Mouse (Mus musculus) kidney, adult 2 months (tissue): Measurements from ENCODE around the gene Acp4. TPM values are rescaled to one million over a fixed set of nuclear protein-coding genes. Genes with fewer than 3 reads are reported as not detected.
"Not testable (repeated sequence)": the region's sequence is repeated elsewhere in the genome, so short reads cannot be mapped to it uniquely, and the experiment has no call there.

Source experiments
- DNase-seq: peaks from one replicate; pipeline ENCODE4 v3.0.0; 2021
- H3K27ac ChIP-seq: fragments of 200-500 bp; 2 replicates; pipeline ENCODE4 v1.5.1; 2012; ENCODE audit warnings: low read depth, low read length, control low read depth, inconsistent platforms; ENCODE audit not compliant: insufficient read depth
- H3K27me3 ChIP-seq: fragments of 200-500 bp; replicated peaks from 2 replicates; pipeline ENCODE4 v1.6.1; 2012; ENCODE audit warnings: mild to moderate bottlenecking, moderate library complexity, low read length, inconsistent platforms; ENCODE audit not compliant: control insufficient read depth, insufficient read depth
- H3K36me3 ChIP-seq: fragments of 200-500 bp; 2 replicates; pipeline ENCODE4 v1.6.1; 2012; ENCODE audit warnings: mild to moderate bottlenecking, moderate library complexity, low read length, inconsistent platforms; ENCODE audit not compliant: control insufficient read depth, insufficient read depth
- H3K4me1 ChIP-seq: fragments of 200-500 bp; 2 replicates; pipeline ENCODE4 v1.6.1; 2011; ENCODE audit warnings: low read length; ENCODE audit not compliant: control insufficient read depth, insufficient read depth
- H3K4me3 ChIP-seq: fragments of 200-500 bp; 2 replicates; pipeline ENCODE4 v1.5.1; 2011; ENCODE audit warnings: mild to moderate bottlenecking, low read depth, low read length, control low read depth; ENCODE audit not compliant: insufficient read depth
- CTCF ChIP-seq: fragments of 200-500 bp; conservative IDR thresholded peaks from 2 replicates; pipeline ENCODE4 v1.5.1; 2011; ENCODE audit warnings: low read depth, mild to moderate bottlenecking, control low read depth, low read length, moderate library complexity, mixed read lengths; ENCODE audit not compliant: insufficient read depth, insufficient read length
- POLR2A ChIP-seq: fragments of 200-500 bp; IDR thresholded peaks from one replicate; pipeline ENCODE4 v1.6.1; 2011; ENCODE audit warnings: low read depth, low read length, control low read depth
- whole genome bisulfite sequencing: fragments of 180-500 bp; shearing (Covaris S2); methylation state at CpG from one replicate; pipeline ENCODE4 v1.1.7; 2018; 5-methylcytosine and 5-hydroxymethylcytosine counted together
- polyA plus RNA-seq: library from polyadenylated mRNA; depleted of rRNA; stranded (reverse); fragments of >200 nt; gene quantifications from 2 replicates; pipeline ENCODE4 v1.2.3, GENCODE M21; 2012

Acp4 gene
- polyA plus RNA-seq, 1 experiment, result not detected

- WGBS, result 59% methylated on average over 5 of the region's 5 CpGs
- DNase-seq, result no peak
- Histone ChIP-seq H3K27me3 (no peaks in the 10 kb centered on the region), H3K4me1 (no peaks in the 10 kb centered on the region), H3K36me3 (no peaks in the 10 kb centered on the region), H3K4me3 (no peak within 1 kb of the TSS), H3K27ac (no peak within 1 kb of the TSS)
- TF ChIP-seq CTCF, result no peak
- no peak for TF ChIP-seq POLR2A
Observed at GRCm38 (mm10) chr7:44261147-44261546, 4.0 kb upstream of the Acp4 start, which contains the start of gene Gm15517. Gene Gm15517 (plus strand): TSS chr7:44261447.

DNA sequence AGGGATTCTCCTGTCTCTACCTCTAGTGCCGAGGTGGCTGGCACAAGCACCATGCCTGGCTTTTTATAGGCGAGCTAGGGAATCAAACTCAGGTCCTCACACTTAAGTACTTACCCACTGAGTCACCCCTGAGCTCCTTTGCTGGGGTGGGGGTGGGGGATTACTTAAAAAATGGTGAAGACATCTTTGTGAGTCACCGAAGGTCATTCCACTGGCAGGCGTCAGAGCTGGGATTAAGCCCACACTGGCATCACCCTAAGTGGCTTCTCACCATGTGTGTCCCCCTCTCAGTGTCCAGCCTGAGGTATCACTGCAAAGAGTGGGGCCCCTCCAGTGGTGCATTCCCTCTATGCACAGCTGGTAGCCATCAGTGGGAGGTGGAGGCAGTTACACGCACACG is 3.2 kb upstream of the Acp4 start:
- TF ChIP-seq CTCF, result no peak

DNA sequence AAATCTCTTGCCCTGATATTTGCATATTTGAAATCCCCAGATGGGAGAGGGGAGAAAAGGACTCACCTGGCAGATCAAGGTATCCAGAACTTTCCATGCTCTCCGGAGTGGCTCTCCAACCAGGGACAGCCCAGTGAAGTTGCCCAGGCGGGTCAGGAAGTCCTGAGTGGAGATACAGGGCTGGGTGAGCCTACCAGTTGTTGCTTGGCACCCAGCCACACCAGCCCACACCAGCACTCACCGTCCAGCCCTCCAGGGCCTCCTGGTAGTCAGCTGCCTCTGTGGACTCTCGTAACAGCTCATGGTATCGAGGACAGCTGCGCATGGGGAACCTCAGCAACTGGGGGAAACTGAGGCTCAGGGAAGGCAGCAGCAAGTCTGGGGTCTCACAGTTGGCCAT is 2.2 kb downstream of the Acp4 start:
- WGBS, result 60% methylated on average over 6 of the region's 6 CpGs

More for the DNA sequence above, 3.2 kb upstream of the Acp4 start:
- Histone ChIP-seq H3K27ac (no peak overlapping the region), H3K4me3 (no peak overlapping the region), H3K4me1 (no peaks in the 10 kb centered on the region), H3K27me3 (no peaks in the 10 kb centered on the region), H3K36me3 (no peaks in the 10 kb centered on the region)
- no peak for DNase-seq
- 84% methylated on average over 6 of the region's 6 CpGs for WGBS

DNA sequence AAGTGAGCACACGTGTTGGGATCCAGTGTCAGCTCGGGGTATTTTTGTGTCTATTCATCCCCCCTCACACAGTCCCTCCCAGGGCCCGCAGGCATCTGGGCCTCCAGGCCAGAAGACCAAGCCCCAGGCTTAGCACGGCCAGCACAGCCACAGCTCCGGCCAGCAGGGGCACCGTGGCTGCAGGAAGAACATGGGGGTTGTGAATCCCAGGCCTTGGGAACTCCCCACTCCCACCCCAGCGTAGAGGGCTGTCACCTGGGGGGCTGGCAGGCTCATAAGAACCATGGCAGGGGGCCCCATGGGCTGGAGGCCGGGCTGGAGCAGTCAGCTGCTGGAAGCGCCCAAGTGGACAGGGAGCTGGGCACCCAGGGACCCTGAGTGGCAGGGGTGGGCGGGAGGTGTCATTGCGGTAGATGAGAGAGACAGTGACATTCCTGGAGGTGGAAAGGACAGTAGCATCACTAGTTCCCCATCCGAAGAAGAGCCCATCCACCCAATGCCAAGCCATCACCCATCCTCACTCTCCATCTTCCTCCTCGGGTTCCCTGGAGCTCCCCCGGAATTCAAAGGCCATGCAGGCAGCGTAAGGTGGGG is 4.1 kb downstream of the Acp4 start:
- H3K4me1 ChIP-seq, result no peaks in the 10 kb centered on the region
- no peak for DNase-seq
- 68% methylated on average over 15 of the region's 15 CpGs for WGBS
- no peak overlapping the region for H3K27ac ChIP-seq
- TF ChIP-seq CTCF, result no peak
- TF ChIP-seq POLR2A, result no peak
- no peak overlapping the region for H3K4me3 ChIP-seq
- H3K27me3 ChIP-seq, result no peaks in the 10 kb centered on the region
- no peaks in the 10 kb centered on the region for H3K36me3 ChIP-seq

More for the DNA sequence above, 2.2 kb downstream of the Acp4 start:
- DNase-seq, result no peak
- H3K27me3 ChIP-seq, result no peaks in the 10 kb centered on the region
- no peak overlapping the region for H3K27ac ChIP-seq
- H3K4me3 ChIP-seq, result no peak overlapping the region
- H3K36me3 ChIP-seq, result no peaks in the 10 kb centered on the region
- TF ChIP-seq CTCF (no peak), POLR2A (no peak)
- H3K4me1 ChIP-seq, result no peaks in the 10 kb centered on the region

DNA sequence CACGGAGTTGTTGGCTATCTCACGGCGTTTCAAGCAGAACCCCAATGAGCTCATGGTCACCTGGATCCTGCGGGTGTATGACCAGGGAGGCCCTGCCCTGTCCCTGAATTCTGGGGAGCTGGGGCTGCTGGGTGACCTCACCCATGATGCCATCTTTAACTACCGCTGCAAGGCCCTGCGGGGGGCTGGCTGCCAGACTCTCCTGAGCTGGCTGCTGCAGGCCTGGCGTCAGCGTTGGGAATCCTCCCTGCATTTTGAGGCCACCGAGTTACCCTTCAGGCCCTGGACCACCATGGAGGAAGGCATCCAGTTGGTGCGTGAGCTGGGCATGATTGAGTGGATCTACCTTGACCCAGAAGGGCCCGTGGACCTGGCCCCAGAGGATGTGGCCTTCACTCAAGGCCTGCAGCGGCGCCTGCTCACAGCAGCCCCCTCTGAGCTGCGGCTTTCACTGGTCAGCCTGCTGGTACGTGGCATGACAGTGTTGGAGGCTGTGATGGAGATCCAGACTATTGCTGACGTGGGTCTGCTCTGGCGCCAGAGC is 6.4 kb downstream of the Acp4 start:
- H3K36me3 ChIP-seq, H3K27ac ChIP-seq, H3K4me1 ChIP-seq, H3K27me3 ChIP-seq, DNase-seq, H3K4me3 ChIP-seq: not testable (repeated sequence)
- 89% methylated on average over 17 of the region's 17 CpGs for WGBS

DNA sequence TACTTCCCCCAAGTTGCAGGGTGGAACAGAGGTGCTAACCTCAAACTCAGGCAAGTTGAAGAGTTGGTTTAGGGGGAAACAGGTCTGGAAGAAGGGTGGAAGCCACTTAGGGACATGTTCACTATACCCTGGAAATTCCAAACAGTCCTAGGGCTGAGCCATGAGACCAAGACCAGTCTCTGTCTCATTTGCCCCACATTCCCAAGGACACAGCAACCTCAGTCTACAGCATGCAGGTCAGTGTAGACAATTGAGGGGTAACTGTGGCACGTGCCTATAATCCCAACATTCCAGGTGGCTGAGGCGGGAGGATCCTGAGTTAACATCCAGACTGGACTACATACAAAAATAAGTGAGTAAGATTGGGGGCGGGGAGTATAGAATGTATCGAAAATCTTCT is 7.9 kb downstream of the Acp4 start:
- H3K4me1 ChIP-seq, result peaks cover 8% of the 10 kb centered on the region; the same call in 1 of the 2 replicates
- no peaks in the 10 kb centered on the region for H3K27me3 ChIP-seq
- TF ChIP-seq POLR2A, result no peak
- no peak for TF ChIP-seq CTCF
- WGBS, result 90% methylated on average over 4 of the region's 4 CpGs
- no peak overlapping the region for H3K4me3 ChIP-seq
- no peak for DNase-seq
- H3K27ac ChIP-seq, result no peak overlapping the region
- H3K36me3 ChIP-seq, result no peaks in the 10 kb centered on the region

- Histone ChIP-seq H3K27ac (no peak overlapping the region), H3K4me3 (no peak overlapping the region), H3K4me1 (peaks cover 8% of the 10 kb centered on the region; the same call in 1 of the 2 replicates), H3K36me3 (no peaks in the 10 kb centered on the region), H3K27me3 (no peaks in the 10 kb centered on the region)
- WGBS, result 91% methylated on average over 2 of the region's 2 CpGs
- DNase-seq, result no peak
- TF ChIP-seq POLR2A, result no peak
- no peak for TF ChIP-seq CTCF
Observed at GRCm38 (mm10) chr7:44247971-44248370, 9.2 kb downstream of the Acp4 start.
